Mouse (Mus musculus) neural tube, embryonic 11.5 days (tissue): Measurements from ENCODE around the gene Ctf1. TPM values are rescaled to one million over a fixed set of nuclear protein-coding genes. Genes with fewer than 3 reads are reported as not detected.

ENCODE experiments used
- ATAC-seq: fragments of 200-750 bp; cut with Nextera tagmentation; 2 replicates; pipeline ENCODE4 v1.8.0; 2017; ENCODE audit warnings: moderate number of reproducible peaks, mild to moderate bottlenecking, moderate TSS enrichment, moderate library complexity; ENCODE audit not compliant: insufficient read depth, low FRiP score, low TSS enrichment
- DNase-seq: peaks from one replicate; pipeline ENCODE4 v3.0.0-alpha.2; 2015; ENCODE audit warnings: low spot score
- H3K27ac ChIP-seq: fragments of 300-500 bp; sonication (generic); 2 replicates; pipeline ENCODE4 v1.5.1; 2014; ENCODE audit warnings: low read depth, mild to moderate bottlenecking, low read length
- H3K27me3 ChIP-seq: fragments of 300-500 bp; sonication (generic); 2 replicates; pipeline ENCODE4 v1.6.1; 2014; ENCODE audit warnings: mild to moderate bottlenecking, low read length, mixed read lengths; ENCODE audit not compliant: control insufficient read depth, insufficient read depth
- H3K36me3 ChIP-seq: fragments of 300-500 bp; sonication (generic); 2 replicates; pipeline ENCODE4 v1.6.1; 2014; ENCODE audit warnings: mild to moderate bottlenecking, low read length, moderate library complexity, mixed read lengths; ENCODE audit not compliant: control insufficient read depth, insufficient read depth
- H3K4me1 ChIP-seq: fragments of 300-500 bp; sonication (generic); 2 replicates; pipeline ENCODE4 v1.6.1; 2014; ENCODE audit warnings: low read length, mixed read lengths; ENCODE audit not compliant: control insufficient read depth, insufficient read depth
- H3K4me2 ChIP-seq: fragments of 300-500 bp; sonication (generic); 2 replicates; pipeline ENCODE4 v1.6.1; 2014; ENCODE audit warnings: low read depth, mild to moderate bottlenecking, moderate library complexity
- H3K4me3 ChIP-seq: fragments of 300-500 bp; sonication (generic); 2 replicates; pipeline ENCODE4 v1.5.1; 2014; ENCODE audit warnings: low read depth, low read length
- H3K9ac ChIP-seq: fragments of 300-500 bp; sonication (generic); 2 replicates; pipeline ENCODE4 v1.6.1; 2014; ENCODE audit warnings: mild to moderate bottlenecking, low read length
- H3K9me3 ChIP-seq: fragments of 300-500 bp; sonication (generic); 2 replicates; pipeline ENCODE4 v1.6.1; 2016; ENCODE audit warnings: low read length; ENCODE audit not compliant: control insufficient read depth
- WGBS: fragments of 180-500 bp; shearing (Covaris S2); extraction: QIAGEN DNeasy Blood & Tissue Kit; methylation state at CpG from one replicate; pipeline ENCODE4 v1.1.7; 2014; 5-methylcytosine and 5-hydroxymethylcytosine counted together
- polyA plus RNA-seq: library from polyadenylated mRNA; unstranded; fragments of >200 nt; fragmentation: Nextera tagmentation; extraction: Ambion mirVana; gene quantifications from 2 replicates; pipeline ENCODE4 v1.2.1, GENCODE M21; 2014

The Ctf1 gene
- polyA plus RNA-seq, 1 experiment from 2014 or later: 6.0 TPM

DNA sequence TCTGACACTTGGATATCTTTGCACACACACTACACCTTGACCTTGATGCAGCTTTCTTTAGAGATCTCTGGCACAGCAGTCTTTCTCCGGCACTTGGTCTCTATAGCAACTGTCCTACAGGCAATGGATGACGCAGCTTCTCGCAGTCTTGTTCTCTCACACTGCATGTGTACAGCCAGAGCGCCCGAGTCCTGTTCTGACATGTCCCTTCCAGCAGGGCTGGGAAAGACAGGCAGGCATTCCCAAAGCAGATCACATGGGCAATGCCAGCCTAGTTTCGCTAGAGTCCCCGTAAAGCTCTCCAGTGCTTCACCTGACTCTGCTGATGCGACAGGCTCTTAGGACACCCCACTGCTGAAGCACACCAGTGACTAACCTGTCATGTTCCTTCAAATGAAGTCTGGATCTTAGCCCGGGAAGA is 37.1 kb upstream of the Ctf1 start:
- Histone ChIP-seq H3K9me3 (no peaks in the 10 kb centered on the region), H3K36me3 (no peaks in the 10 kb centered on the region; the same call in 1 of the 2 replicates), H3K4me2 (no peak overlapping the region), H3K4me1 (no peaks in the 10 kb centered on the region), H3K9ac (no peak overlapping the region), H3K27ac (no peak overlapping the region), H3K27me3 (no peaks in the 10 kb centered on the region), H3K4me3 (no peak overlapping the region)
- DNase-seq (no peak), ATAC-seq (no peak)
- 85% methylated on average over 9 of the region's 9 CpGs for WGBS

DNA sequence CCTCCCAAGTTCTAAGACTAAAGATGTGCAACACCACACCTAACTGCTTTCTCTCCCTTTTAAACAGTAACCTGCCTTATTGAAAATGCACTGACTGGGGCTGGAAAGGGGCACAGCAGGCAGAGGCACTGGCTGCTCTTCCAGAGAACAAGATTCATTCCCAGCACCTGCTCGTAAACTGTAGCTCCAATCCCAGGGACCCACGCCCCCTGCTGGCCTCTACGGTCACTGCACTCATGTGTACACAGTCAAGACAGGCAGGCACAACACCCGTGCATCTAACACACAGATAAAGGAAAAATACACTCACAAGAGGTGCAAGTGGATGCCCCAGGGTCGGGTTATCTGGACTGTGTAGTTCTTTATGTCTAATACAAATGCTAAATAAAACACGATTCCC is 35.5 kb upstream of the Ctf1 start:
- H3K36me3 ChIP-seq: no peaks in the 10 kb centered on the region
- no peak for ATAC-seq

DNA sequence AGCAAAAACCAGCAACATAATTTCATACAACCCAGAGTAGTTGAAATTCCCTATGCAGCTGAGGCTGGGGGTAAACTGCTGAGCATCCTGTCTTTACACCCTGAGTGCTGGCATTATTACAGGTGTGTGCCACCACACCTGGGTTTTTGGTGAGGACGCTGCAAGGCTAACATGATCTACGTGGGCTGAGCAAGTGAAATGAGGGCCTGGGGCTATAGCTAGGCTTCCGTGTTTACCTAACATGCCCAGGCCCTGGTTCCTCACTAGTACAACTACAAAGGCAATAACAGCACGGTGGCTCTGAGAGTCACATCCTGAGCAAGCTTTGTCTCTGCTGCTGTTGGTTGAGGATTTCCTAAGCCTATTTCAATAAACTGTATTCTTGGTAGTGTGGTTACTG is 34.9 kb upstream of the Ctf1 start:
- 94% methylated on average over 4 of the region's 4 CpGs for WGBS
- H3K27ac ChIP-seq: no peak overlapping the region
- no peak overlapping the region for H3K4me3 ChIP-seq
- no peaks in the 10 kb centered on the region for H3K4me1 ChIP-seq
- H3K9me3 ChIP-seq: no peaks in the 10 kb centered on the region
- DNase-seq (no peak), ATAC-seq (no peak)
- no peak overlapping the region for H3K4me2 ChIP-seq
- H3K27me3 ChIP-seq: no peaks in the 10 kb centered on the region
- H3K9ac ChIP-seq: no peak overlapping the region
- no peaks in the 10 kb centered on the region for H3K36me3 ChIP-seq

More for the DNA sequence above, 35.5 kb upstream of the Ctf1 start:
- peak; percentile 50 for DNase-seq
- H3K27ac ChIP-seq: no peak overlapping the region
- no peak overlapping the region for H3K4me3 ChIP-seq
- WGBS: 73% methylated on average over 6 of the region's 6 CpGs
- H3K27me3 ChIP-seq: no peaks in the 10 kb centered on the region
- H3K9me3 ChIP-seq: no peaks in the 10 kb centered on the region
- H3K4me2 ChIP-seq: no peak overlapping the region
- no peak overlapping the region for H3K9ac ChIP-seq
- no peaks in the 10 kb centered on the region for H3K4me1 ChIP-seq

DNA sequence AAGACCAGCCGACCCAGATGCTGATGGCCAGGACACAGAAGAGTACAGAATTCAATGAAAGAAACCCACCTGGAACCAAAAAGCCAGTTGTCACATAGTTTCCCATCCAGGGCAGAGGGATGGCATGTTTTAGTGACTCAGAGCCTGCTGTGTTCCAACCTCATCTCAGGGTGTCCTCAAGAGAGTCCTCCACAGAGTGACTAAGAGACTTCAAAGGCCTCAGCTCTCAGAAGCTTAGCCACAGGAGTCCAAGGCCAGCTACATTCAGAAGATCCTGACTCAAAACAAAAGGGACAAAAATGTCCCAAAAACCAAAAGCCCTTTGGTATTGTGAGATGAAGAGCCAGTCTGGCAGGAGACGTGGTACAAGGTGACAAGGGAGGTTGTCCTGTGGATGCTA is 33.7 kb upstream of the Ctf1 start:
- Histone ChIP-seq H3K4me2 (no peak overlapping the region), H3K4me3 (no peak overlapping the region), H3K9me3 (no peaks in the 10 kb centered on the region), H3K27me3 (no peaks in the 10 kb centered on the region), H3K4me1 (no peaks in the 10 kb centered on the region), H3K27ac (no peak overlapping the region), H3K36me3 (no peaks in the 10 kb centered on the region), H3K9ac (no peak overlapping the region)
- ATAC-seq (no peak), DNase-seq (no peak)
- WGBS: 66% methylated on average over 2 of the region's 2 CpGs

DNA sequence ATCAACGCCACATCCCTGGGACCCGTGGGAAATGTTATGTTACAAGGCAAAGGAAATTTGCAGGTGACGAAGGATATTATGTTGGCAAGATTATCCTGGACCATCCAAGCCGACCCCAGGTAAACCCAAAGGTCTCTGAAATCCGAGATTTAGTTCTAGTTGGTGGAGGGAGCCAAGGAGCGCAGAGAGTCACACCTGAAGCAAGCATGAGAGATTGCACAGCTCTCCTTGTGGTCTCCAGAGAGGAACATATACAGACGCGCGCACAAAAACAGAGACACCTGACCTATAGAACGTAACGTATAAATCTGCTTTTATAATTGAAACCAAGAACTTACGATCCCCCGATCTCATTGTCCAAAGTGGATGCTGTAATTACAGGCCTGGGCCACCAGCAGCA is 32.0 kb upstream of the Ctf1 start:
- ATAC-seq: no peak

DNA sequence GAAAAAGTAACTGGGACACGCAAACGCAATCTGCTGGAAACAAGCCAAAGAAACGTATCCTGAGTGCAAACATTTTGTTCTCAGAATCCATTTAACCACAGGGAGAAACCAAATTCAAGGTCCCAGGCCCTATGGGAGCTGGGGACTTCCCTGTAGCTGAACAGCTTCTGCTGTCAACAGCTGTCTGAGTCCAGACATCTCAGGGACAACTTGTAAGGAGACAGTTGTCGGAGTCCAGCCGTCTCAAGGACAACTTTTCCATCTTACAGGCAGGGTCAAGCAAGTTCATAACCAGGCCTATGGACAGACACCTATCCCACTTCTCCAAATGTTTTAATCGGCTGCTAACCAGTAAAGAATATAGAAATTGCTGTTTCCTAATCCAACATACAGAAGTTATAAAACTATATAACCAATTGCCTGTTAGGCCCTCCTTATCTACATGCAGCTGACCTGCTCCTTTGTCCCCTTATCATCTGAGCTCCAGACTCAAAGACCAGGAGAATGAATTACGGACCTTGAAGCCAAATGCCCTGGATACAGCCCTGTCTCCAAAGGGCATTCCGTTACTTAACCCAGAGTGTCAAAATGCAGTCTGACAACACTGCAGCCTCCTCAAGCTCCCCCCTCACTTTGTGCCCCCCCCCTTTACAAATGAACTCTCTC is 30.5 kb upstream of the Ctf1 start:
- Histone ChIP-seq H3K9ac (no peak overlapping the region), H3K27ac (no peak overlapping the region), H3K36me3 (no peaks in the 10 kb centered on the region), H3K4me3 (no peak overlapping the region), H3K27me3 (no peaks in the 10 kb centered on the region), H3K4me1 (no peaks in the 10 kb centered on the region; the same call in 1 of the 2 replicates), H3K9me3 (no peaks in the 10 kb centered on the region), H3K4me2 (no peak overlapping the region)
- DNase-seq: no peak
- 91% methylated on average over 8 of the region's 8 CpGs for WGBS
- no peak for ATAC-seq

More for the DNA sequence above, 32.0 kb upstream of the Ctf1 start:
- H3K27me3 ChIP-seq: no peaks in the 10 kb centered on the region
- H3K9me3 ChIP-seq: no peaks in the 10 kb centered on the region
- no peak for DNase-seq
- no peak overlapping the region for H3K9ac ChIP-seq
- H3K36me3 ChIP-seq: no peaks in the 10 kb centered on the region
- H3K4me2 ChIP-seq: no peak overlapping the region
- no peak overlapping the region for H3K4me3 ChIP-seq
- H3K4me1 ChIP-seq: no peaks in the 10 kb centered on the region
- WGBS: 94% methylated on average over 13 of the region's 13 CpGs
- H3K27ac ChIP-seq: no peak overlapping the region

DNA sequence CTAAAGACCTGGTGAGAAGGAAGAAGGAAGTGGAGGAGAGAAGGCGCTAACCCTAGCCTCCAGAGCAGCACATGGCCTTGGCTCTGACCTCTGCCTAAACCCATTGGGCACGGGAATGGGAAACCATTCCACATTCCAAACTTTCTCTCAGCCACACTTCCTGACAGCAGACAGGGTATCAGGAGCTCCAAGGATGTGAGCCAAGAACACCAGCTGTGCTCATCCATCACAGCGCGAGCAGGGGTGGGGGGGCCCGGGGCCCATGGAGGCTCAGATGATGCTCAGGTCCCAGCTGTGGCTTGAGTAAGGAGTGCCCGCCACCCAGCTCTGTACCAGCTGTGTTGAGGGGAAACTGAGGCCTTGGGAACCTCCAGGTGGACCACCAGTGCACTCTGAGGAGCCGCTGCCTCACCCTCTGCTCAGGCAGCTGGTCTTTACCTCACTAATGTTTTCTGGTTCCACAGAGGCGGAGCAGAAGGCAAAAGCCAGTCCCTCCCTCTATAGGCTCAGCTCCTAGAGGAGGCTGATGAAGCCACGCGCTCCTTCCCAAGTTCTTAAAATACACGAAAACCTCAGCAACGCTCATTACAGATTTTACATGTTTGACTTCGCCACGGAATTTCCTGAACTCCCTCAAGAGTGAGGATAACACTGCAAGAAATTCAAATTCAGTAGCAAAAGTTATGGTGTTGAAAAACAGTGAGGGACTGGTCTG is 27.1 kb upstream of the Ctf1 start:
- DNase-seq (no peak), ATAC-seq (no peak)
- H3K27ac ChIP-seq: no peak overlapping the region
- 70% methylated on average over 14 of the region's 14 CpGs for WGBS
- H3K4me2 ChIP-seq: no peak overlapping the region
- no peaks in the 10 kb centered on the region for H3K36me3 ChIP-seq
- no peak overlapping the region for H3K9ac ChIP-seq
- no peaks in the 10 kb centered on the region for H3K27me3 ChIP-seq
- no peaks in the 10 kb centered on the region for H3K9me3 ChIP-seq
- H3K4me1 ChIP-seq: no peaks in the 10 kb centered on the region; the same call in 1 of the 2 replicates
- H3K4me3 ChIP-seq: no peak overlapping the region

DNA sequence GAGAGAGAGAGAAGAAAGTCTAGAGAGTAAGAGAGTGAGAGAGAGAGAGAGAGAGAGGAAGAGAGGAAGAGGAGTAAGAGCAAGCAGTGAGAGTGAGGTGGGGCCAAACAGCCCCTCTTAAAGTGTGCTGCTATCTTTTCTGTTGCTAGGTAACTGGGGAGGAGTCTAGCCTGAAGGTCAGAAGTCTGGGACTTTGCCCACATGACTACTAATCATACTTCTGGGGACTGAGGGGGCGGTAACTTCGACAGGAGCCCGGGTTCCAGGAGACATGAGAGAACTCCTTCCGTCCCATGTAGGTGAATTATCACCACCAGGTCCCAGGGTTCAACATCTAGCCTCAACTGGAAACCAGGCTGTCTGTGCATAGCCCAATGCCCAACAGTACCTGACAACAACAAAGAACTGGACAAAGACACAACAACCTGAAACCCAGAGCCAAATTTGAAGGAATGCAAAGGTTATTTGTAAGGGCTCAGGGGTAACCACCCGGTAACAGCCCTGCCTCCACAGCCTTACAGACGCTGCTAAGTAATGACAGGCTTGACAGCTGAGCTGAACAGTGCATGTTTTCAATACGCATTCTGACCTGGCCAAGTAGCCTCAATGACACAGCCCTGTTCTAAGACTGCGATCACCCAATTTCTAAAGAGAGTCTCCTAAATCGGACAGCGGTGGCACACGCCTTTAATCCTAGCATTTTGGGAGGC is 25.6 kb upstream of the Ctf1 start:
- Histone ChIP-seq H3K4me1 (peaks cover 7% of the 10 kb centered on the region), H3K36me3 (no peaks in the 10 kb centered on the region), H3K27me3 (no peaks in the 10 kb centered on the region), H3K4me2 (no peak overlapping the region), H3K9me3 (no peaks in the 10 kb centered on the region), H3K4me3 (no peak overlapping the region), H3K27ac (no peak overlapping the region), H3K9ac (no peak overlapping the region)
- no peak for ATAC-seq
- 74% methylated on average over 11 of the region's 11 CpGs for WGBS
- no peak for DNase-seq
